Mouse (Mus musculus): ENCODE data around the gene Nudt14.

DNA sequence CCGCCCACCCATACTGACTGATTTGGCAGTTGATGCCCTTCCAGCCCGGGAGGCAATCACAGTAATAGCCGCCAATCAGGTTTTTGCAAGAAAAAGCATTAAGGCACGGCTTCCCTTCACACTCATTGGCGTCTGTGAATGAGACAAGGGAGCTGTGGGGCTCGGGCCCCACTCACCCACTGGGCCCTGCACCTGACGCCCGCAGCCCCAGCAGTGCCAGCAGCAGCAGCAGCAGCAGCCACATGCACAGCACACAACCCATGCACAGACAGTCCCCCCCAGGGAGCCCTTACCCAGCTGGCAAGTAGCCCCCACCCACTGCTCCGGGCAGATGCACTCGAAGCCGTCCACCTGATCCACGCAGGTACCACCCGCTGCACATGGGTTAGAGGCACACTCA lies 26.3 kb downstream of the Nudt14 start:
- no peak for TF ChIP-seq CTCF (IDR thresholded peaks at IDR 0.05; ENCODE audit: low read depth, low read length)
- TF ChIP-seq TAL1 (conservative IDR thresholded peaks at IDR 0.05; ENCODE audit: low read depth, low read length), result no peak

Data from G1E (cell line).